Mouse (Mus musculus) yolk sac, embryonic 10.5 days (tissue): Measurements from ENCODE around the gene Kif13a.

Source experiments
- DNase-seq: peaks from one replicate; pipeline ENCODE4 v3.0.0-alpha.2; 2017; ENCODE audit warnings: low spot score

Gene Kif13a

GRCm38 (mm10) chr13:46929719-46930658 lies at the start of gene Kif13a:
Kif13a (minus strand) TSS chr13:46929867.
- peak; percentile 85 for DNase-seq

GRCm38 (mm10) chr13:46976532-46976931 lies 46.9 kb upstream of the Kif13a start:
- no peak for DNase-seq

DNA sequence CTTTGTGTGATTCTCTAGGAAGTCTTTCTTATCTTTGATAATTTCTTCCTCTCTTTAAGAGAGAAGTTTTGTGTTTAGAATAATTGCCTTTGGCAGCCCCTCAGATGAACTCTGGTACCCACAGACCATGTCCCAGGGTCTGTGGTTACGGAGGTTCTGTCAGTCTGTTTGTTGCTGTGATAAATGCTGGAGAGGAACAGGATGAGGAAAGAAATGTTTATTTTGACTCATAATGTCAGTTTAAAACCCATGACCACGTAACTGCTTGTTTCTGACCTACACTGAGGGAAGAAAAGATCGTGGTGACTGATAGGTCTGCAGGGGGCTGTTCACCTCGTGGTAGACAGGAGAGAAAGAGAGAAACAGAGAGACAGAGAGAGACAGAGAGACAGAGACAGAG lies 46.3 kb upstream of the Kif13a start:
- no peak for DNase-seq

DNA sequence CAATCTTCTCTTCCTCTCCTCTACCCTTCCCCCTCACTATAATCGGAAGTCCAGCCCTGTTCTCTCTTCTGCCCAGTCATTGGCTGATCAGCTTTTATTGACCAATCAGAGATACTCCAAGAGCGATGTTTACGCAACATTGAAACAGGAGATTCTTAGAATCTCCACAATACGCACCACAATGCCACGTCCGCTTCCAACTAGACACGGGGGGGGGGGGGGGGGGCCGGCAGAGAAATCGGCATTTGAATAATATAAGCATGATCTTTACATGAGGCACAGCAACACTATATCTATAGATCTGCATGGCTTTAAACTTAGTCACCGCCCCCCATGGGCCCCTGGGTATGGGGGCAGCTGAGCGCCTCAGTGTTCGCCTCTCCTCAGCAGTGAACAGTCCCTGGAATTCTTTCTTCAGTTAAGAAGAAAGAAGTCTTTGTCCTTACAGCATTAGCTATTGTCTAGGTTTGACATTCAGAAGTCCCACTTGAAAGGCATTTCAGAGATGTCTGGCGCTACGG lies 45.4 kb upstream of the Kif13a start:
- no peak for DNase-seq

- DNase-seq, result no peak
Observed at GRCm38 (mm10) chr13:46970286-46970945, 40.7 kb upstream of the Kif13a start.

- DNase-seq, result no peak
Observed at GRCm38 (mm10) chr13:46968626-46969025, 39.0 kb upstream of the Kif13a start.

DNA sequence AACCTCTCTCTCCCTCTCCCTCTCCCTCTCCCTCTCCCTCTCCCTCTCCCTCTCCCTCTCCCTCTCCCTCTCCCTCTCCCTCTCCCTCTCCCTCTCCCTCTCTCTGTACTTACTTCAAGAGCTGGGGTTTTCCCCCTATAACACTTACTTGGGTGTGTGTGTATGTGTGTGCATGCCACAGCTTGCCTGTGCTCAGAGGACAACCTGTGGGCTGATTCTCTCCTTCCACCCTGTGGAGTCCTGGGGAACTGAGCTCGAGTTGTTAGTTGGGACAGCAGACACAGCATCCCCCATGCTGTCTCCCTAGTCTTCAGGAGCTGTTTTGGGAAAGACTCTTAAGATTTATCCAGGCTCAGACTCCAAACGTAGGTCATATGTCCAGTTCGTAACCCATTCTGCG lies 37.6 kb upstream of the Kif13a start:
- DNase-seq, result no peak

DNA sequence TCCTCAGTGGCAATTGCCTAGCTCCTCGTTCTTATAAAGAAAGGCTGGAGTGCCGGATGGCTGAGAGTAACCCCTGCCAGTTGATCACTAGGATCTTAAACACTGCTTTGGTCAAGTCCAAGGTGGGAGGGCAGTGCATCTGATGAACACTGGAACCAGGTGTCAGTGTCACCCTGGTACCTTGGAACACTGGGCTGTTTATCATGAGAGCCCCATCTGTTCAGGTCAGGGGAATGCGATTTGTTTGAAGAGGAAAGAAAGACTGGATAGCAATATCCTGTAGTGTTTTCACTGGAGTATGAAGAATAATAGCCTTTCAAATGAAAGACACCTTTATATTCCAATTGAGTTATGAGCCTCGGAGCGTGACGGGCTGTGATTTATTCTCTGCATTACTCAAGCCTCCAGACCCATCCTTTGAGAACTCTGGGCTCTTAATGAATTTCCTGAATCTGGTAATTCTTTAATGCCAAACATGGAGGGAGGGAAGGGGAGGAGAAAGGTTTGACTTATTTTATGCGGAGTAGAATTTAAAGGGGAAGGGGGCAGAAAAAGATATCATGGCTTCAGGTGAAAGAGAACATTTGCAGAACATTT lies 31.3 kb upstream of the Kif13a start:
- no peak for DNase-seq

DNA sequence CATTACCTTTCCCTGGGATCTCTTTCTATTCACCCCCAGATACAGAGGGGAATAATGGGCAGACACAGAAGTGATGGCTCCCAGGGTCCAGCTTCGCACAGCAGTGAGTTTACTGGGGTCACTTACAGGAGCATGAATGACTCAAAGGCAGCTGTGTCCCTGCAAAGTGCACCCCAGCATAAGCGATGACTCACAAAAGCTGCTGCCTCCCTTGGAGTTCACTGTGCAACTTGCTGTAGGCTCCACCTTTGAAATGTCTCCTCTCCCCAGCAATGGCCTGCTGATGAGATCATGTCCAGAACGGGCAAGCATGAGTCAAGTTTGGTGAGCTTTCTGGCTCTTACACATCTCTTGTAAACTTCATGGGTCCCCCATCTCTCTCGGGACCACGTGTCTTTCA lies 29.5 kb upstream of the Kif13a start:
- no peak for DNase-seq

DNA sequence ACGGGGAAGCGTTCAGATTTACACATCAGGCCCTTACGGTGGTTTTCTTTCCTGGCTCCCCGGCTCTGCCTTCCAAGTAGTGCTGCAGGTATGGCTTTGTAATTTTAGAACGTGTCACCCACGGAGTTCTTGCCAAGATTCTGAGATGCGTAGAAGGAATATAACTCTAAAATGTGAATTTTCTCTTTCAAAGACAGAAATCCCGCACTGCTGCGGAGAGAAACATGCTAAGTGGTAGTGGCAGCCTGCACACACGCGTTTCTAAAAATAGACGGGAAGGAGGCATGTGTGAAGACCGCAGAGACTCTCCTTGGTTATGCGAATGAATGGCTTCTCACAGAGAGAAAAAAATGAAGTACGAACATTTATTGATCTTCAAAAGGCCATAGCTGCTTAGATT lies 21.5 kb upstream of the Kif13a start:
- no peak for DNase-seq

DNA sequence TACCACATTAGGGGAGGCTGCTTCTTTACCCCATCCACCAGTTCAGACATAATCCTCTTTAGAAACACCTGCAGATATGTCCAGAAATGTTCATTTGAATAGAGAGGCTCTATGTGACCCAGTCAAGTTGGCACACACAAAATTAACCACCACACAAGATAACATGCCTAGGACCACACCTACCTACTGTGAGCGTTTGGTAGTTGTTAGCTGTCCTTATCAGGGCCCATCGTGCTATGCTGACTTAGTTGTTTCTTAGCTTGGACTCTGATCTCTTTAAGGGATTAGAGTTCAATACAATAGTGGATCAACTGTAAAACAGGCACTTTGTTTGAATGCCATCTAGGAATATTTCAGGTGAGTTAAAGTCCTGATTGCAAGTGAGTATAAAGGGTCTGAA lies 20.1 kb upstream of the Kif13a start:
- DNase-seq, result no peak

GRCm38 (mm10) chr13:46948027-46948426 lies 18.4 kb upstream of the Kif13a start:
- no peak for DNase-seq

DNA sequence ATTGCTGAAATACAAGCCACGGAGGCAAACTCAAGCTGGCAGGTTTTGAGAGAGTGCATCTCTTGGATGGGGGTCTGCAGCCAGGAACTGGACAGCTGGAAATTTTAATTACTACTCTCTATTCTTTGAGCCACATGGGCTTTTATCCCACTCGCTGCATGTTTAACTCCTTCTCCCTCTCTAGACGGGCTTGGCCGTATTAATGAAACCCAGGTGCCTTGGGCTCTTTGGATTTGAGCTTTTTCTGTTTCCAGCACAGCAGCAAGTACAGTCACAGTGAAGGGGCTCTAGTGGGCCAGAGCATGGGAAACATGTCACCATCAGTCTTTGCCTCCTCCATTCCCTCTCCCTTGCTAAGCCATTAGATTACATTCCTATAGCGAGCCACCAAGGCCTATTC lies 16.4 kb upstream of the Kif13a start:
- DNase-seq, result no peak

DNA sequence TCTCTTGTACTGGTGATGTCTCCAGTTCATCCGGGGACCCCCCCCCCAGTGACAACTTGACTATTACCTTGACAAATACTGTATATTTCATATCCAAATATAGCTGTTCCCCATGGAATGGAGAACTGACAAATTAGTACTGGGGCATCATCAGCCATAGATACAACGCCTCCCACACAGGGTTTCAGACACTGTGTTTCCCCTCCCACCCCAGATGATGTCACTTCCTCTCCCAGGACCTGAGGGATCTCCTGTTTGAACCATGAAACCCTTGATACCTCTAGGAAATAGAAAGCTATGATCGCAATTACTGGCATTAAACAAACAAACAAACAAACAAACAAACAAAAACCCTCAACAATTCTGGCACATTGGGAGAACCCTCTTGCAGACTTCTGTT lies 15.6 kb upstream of the Kif13a start:
- DNase-seq, result no peak

DNA sequence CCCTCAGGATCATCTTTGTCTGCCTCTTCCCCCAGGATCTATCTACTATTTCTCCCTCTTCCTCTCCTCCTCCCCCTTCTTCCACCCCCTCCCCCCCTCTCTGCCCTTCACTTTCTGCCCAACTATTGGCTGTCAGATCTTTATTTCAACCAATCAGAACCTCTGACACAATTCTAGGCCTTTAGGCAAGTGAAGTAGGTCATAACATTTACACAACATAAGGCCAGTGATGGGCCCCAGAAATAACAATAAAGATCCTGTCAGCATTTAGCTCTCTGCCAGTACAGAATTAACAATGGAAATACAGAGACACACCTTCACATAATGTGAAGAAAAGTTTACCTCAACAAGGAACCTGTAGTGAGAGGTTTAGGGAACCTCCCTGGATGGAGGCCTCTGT lies 13.6 kb upstream of the Kif13a start:
- DNase-seq, result no peak

DNA sequence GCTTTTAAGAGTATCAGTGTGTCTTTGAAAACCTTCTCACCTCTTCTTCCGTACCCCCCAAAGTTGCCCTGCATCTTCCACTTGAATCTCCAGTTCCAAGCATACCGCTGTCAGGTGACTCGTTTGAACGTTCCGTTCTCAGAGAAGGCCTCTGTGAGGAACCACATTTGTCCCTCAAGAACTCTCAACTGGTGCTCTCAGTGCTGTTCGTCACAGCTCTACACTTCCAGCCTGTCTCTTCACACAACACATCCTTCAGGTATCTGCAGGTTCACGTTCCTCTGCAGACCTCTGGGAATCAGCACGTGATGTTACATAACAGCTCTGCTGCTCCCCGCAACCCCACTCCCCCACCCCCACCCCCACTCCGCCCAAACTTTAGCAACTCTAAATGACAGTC lies 4.4 kb upstream of the Kif13a start:
- no peak for DNase-seq

DNA sequence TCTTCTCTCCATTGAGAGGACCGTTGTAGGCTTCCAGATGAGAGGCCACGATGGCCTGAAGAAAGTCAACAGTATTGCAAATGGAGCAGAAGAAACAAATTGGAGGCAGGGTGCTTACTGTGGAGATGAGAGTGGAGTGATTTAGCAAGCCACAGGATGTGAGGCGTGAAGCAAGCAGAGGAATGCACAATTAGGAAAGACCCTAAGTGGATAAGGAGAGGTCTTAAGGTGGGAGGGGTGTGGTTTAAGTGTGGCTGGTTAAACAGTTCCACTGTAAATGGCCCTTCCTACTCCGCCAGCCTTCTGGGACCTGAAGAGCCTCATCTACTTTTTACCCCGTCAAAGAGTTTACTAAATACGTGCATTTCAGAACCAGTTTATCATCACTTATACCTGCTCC lies 3.2 kb upstream of the Kif13a start:
- DNase-seq, result no peak

DNA sequence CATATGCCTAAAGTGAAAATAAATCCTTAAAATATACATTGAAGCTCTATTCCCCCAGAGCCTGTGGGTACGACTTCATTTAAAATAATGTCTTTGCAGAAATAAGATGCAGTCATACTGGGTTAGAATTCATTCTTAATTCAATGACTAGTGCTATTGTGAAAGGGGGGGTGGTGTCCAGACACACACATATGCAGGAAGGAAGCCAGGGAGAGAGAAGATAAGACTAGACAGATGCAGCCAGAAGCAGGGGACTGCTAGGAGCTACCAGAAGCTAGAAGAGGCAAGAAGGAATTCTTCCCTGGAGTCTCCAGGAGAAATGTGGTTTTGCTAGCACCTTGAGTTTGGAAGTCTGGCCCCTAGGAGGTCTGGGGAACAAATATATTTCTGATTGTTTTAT lies 2.4 kb upstream of the Kif13a start:
- no peak for DNase-seq

DNA sequence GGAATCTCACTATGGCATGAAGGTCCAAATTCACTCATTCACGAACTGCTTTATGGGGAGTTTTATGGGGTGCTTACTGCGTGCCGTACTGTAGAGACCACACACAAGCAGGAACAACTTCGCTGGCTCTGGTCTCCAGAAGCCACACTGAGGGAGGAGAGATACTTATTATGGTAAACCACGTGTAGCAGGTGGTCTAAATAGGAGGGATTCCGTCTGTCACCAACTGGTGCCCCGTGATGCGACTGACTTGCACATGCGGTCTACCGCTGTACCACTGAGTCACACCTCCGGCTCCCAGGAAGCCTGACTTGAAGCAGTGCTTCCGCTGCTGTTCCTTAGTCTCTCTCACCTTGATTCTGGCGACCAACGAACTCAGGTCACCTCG lies 986 bp upstream of the Kif13a start:
- no peak for DNase-seq

DNA sequence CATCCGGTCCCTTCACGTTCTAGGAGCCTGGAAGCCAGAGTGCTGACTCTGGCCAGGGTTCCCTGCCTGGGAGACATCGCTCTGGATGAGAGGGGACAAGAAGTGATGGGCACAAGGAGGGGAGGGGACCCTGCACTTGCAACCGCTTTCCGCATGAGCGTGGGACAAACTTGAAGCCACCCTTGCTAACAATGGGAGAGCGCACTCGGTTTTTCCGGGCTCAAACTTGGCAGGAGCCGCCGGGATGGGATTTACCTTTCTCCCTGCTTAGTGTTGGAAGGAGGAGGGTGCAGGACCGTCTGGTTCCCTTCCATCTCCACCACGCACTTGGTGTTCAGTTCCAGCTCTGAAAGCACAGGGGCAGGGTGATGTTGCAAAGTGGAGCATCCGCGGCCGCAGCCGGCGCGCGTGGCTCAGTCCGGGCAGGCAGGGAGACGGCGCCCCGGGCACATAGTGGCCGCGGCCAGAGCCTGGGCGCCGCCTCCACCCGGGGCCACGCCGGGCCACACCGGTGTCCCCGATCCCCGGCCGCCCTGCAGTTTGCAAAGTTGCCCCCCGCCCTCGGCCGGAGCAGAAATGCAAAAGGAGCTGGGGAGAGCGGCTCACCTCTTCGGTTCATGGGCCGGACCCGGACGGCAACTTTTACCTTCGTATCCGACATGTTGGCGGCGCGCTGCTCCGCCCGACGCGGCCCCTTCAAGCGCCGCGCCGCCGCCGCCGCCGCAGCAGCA lies 541 bp downstream of the Kif13a start:
- peak; percentile 46 for DNase-seq

DNA sequence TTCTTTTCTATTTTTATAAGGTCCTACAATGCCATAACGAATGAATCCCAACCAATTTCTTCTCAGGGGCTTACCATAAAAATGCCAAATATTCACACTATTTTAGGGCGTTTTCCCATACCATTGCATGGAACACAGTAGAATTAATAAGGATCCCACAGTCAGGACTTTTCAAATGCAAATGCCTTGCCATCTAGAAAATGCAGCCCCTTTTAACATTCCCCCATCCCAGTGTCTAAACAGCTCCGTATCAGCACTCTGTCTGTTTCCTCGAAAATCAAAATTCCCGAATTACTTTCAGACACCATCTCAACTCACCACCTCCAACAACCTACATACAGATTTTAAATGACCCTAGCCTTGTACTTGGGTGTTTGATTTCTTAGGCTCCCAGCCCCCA lies 1.3 kb downstream of the Kif13a start:
- no peak for DNase-seq

DNA sequence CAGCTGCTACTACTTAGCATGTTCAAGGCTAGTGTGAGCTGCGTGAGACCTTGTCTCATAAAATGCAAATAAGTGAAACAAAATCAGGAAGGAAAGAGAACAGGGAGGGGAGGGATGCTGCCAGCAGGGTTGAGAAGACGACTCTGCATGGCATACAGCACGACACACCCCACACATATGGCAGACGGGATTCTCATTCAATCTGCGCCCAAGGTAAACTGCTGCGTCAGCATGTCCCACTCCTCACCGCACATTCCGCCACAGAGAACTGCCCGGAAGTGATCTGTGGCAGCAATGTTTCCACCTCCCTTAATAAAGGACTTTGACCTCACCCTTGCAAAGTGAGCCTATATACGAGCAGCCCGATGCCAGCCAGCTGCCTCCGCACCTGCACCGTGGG lies 4.0 kb downstream of the Kif13a start:
- no peak for DNase-seq
